Mouse (Mus musculus) heart, postnatal 0 days (tissue): ENCODE measurements around the gene 1700024G13Rik. TPM values are rescaled to one million over a fixed set of nuclear protein-coding genes. Genes with fewer than 3 reads are reported as not detected.
"Not testable (repeated sequence)": the region's sequence is repeated elsewhere in the genome, so short reads cannot be mapped to it uniquely, and the experiment has no call there.

Experiments
- ATAC-seq: fragments of 200-750 bp; cut with Nextera tagmentation; 2 replicates; pipeline ENCODE4 v1.8.0; 2017; ENCODE audit warnings: low read depth, moderate number of reproducible peaks, moderate library complexity; ENCODE audit not compliant: insufficient read depth
- DNase-seq: peaks from one replicate; pipeline ENCODE4 v3.0.0-alpha.2; 2016; ENCODE audit warnings: low spot score
- H3K27ac ChIP-seq: fragments of 300-500 bp; sonication (generic); 2 replicates; pipeline ENCODE4 v1.5.1; 2014; ENCODE audit warnings: low read depth, mild to moderate bottlenecking
- H3K27me3 ChIP-seq: fragments of 300-500 bp; sonication (generic); 2 replicates; pipeline ENCODE4 v1.6.1; 2014; ENCODE audit warnings: low read length, mixed read lengths; ENCODE audit not compliant: control insufficient read depth, insufficient read depth
- H3K36me3 ChIP-seq: fragments of 300-500 bp; sonication (generic); replicated peaks from 2 replicates; pipeline ENCODE4 v1.6.1; 2014; ENCODE audit warnings: low read length, mixed read lengths; ENCODE audit not compliant: control insufficient read depth, insufficient read depth
- H3K4me1 ChIP-seq: fragments of 300-500 bp; sonication (generic); 2 replicates; pipeline ENCODE4 v1.6.1; 2014; ENCODE audit warnings: antibody characterized with exemption; ENCODE audit not compliant: control insufficient read depth, insufficient read depth
- H3K4me2 ChIP-seq: fragments of 300-500 bp; sonication (generic); 2 replicates; pipeline ENCODE4 v1.6.1; 2014; ENCODE audit warnings: low read depth, mild to moderate bottlenecking, low read length, moderate library complexity
- H3K4me3 ChIP-seq: fragments of 300-500 bp; sonication (generic); 2 replicates; pipeline ENCODE4 v1.5.1; 2014; ENCODE audit warnings: low read depth, low read length
- H3K9ac ChIP-seq: fragments of 300-500 bp; sonication (generic); replicated peaks from 2 replicates; pipeline ENCODE4 v1.6.1; 2014; ENCODE audit warnings: low read depth, low read length, mixed read lengths
- H3K9me3 ChIP-seq: fragments of 300-500 bp; sonication (generic); replicated peaks from 2 replicates; pipeline ENCODE4 v1.6.1; 2016; ENCODE audit warnings: low read length; ENCODE audit not compliant: control insufficient read depth
- CTCF ChIP-seq: IDR thresholded peaks from 2 replicates; pipeline ENCODE4 v1.5.1; 2016; ENCODE audit warnings: antibody characterized with exemption, control low read depth, low read depth
- EP300 ChIP-seq: IDR thresholded peaks from 2 replicates; pipeline ENCODE4 v1.6.1; 2016; ENCODE audit warnings: antibody characterized with exemption, low read depth
- WGBS: fragments of 180-500 bp; shearing (Covaris S2); extraction: QIAGEN DNeasy Blood & Tissue Kit; methylation state at CpG from one replicate; pipeline ENCODE4 v1.1.7; 2014; 5-methylcytosine and 5-hydroxymethylcytosine counted together
- polyA plus RNA-seq: library from polyadenylated mRNA; unstranded; fragments of >200 nt; fragmentation: Nextera tagmentation; extraction: Ambion mirVana; gene quantifications from 2 replicates; pipeline ENCODE4 v1.2.1, GENCODE M21; 2015
- total RNA-seq: library from RNA; depleted of rRNA; stranded (reverse); fragments of >200 nt; gene quantifications from 2 replicates; pipeline ENCODE4 v1.2.3, GENCODE M21; 2014; ENCODE audit warnings: low replicate concordance

1700024G13Rik gene
- total and polyA plus RNA-seq, 2 experiments from 2014 or later, result not detected

GRCm38 (mm10) chr14:32372510-32372909, 15.7 kb downstream of the 1700024G13Rik start:
- DNase-seq (no peak), ATAC-seq (no peak)
- Histone ChIP-seq H3K9ac (no peak overlapping the region), H3K27ac (no peak overlapping the region), H3K4me3 (no peak overlapping the region), H3K9me3 (no peaks in the 10 kb centered on the region), H3K4me2 (no peak overlapping the region), H3K27me3 (no peaks in the 10 kb centered on the region), H3K4me1 (no peaks in the 10 kb centered on the region), H3K36me3 (no peaks in the 10 kb centered on the region)
- WGBS, result 89% methylated on average over 2 of the region's 2 CpGs
- TF ChIP-seq EP300 (no peak), CTCF (no peak)

GRCm38 (mm10) chr14:32369756-32370155, 18.4 kb downstream of the 1700024G13Rik start:
- DNase-seq (no peak), ATAC-seq (no peak)
- no peaks in the 10 kb centered on the region for H3K4me1 ChIP-seq
- WGBS, result 51% methylated on average over 7 of the region's 7 CpGs
- no peak overlapping the region for H3K4me2 ChIP-seq
- no peaks in the 10 kb centered on the region for H3K27me3 ChIP-seq
- no peaks in the 10 kb centered on the region for H3K9me3 ChIP-seq
- H3K4me3 ChIP-seq, result no peak overlapping the region
- TF ChIP-seq EP300 (no peak), CTCF (no peak)
- no peak overlapping the region for H3K9ac ChIP-seq
- H3K36me3 ChIP-seq, result no peaks in the 10 kb centered on the region
- H3K27ac ChIP-seq, result no peak overlapping the region

GRCm38 (mm10) chr14:32364359-32364758, 23.8 kb downstream of the 1700024G13Rik start:
- WGBS, result 50% methylated on average over 7 of the region's 7 CpGs
- no peak overlapping the region for H3K4me3 ChIP-seq
- H3K4me2 ChIP-seq, result no peak overlapping the region
- TF ChIP-seq EP300 (no peak), CTCF (no peak)
- no peaks in the 10 kb centered on the region for H3K4me1 ChIP-seq
- no peaks in the 10 kb centered on the region for H3K27me3 ChIP-seq
- ATAC-seq, result no peak
- DNase-seq, result no peak
- H3K36me3 ChIP-seq, result no peaks in the 10 kb centered on the region
- H3K27ac ChIP-seq, result no peak overlapping the region
- no peak overlapping the region for H3K9ac ChIP-seq
- no peaks in the 10 kb centered on the region; the same call in 1 of the 2 replicates for H3K9me3 ChIP-seq

- H3K4me3 ChIP-seq, H3K9ac ChIP-seq, H3K4me1 ChIP-seq, H3K27ac ChIP-seq, H3K36me3 ChIP-seq, H3K4me2 ChIP-seq, H3K27me3 ChIP-seq, H3K9me3 ChIP-seq, ATAC-seq, DNase-seq: not testable (repeated sequence)
- 30% methylated on average over 6 of the region's 6 CpGs for WGBS
These were observed 36.8 kb downstream of the 1700024G13Rik start for GRCm38 (mm10) chr14:32351181-32351920.

- no peaks in the 10 kb centered on the region for H3K36me3 ChIP-seq
- DNase-seq (no peak), ATAC-seq (no peak)
- H3K27me3 ChIP-seq, result no peaks in the 10 kb centered on the region
- no peak overlapping the region for H3K27ac ChIP-seq
- TF ChIP-seq CTCF, result no peak
- TF ChIP-seq EP300, result no peak
- no peak overlapping the region for H3K9ac ChIP-seq
- H3K4me1 ChIP-seq, result no peaks in the 10 kb centered on the region
- H3K4me3 ChIP-seq, result no peak overlapping the region
- H3K9me3 ChIP-seq, result no peaks in the 10 kb centered on the region
- H3K4me2 ChIP-seq, result no peak overlapping the region
- 87% methylated on average over 9 of the region's 9 CpGs for WGBS
These were observed 40.9 kb downstream of the 1700024G13Rik start for GRCm38 (mm10) chr14:32347307-32347706.

- no peak for DNase-seq
- no peak for ATAC-seq
- no peaks in the 10 kb centered on the region for H3K9me3 ChIP-seq
- H3K9ac ChIP-seq, result no peak overlapping the region
- no peaks in the 10 kb centered on the region for H3K4me1 ChIP-seq
- H3K27ac ChIP-seq, result no peak overlapping the region
- 83% methylated on average over 9 of the region's 10 CpGs for WGBS
- TF ChIP-seq CTCF, result no peak
- TF ChIP-seq EP300, result no peak
- no peak overlapping the region for H3K4me3 ChIP-seq
- H3K27me3 ChIP-seq, result no peaks in the 10 kb centered on the region
- H3K36me3 ChIP-seq, result no peaks in the 10 kb centered on the region
- no peak overlapping the region for H3K4me2 ChIP-seq
These were observed 43.5 kb downstream of the 1700024G13Rik start for GRCm38 (mm10) chr14:32344694-32345093.
